Mouse (Mus musculus) MEL (cell line): ENCODE data around the gene Tent4b. TPM values are rescaled to one million over a fixed set of nuclear protein-coding genes. Genes with fewer than 3 reads are reported as not detected.

ENCODE experiments used
- DNase-seq: peaks from one replicate; pipeline ENCODE4 v3.0.0; 2011; ENCODE audit warnings: low read depth, low spot score
- H3K27ac ChIP-seq: 2 replicates; pipeline ENCODE4 v1.5.1; 2012; ENCODE audit warnings: low read depth, mild to moderate bottlenecking, control low read depth, low read length, moderate library complexity; ENCODE audit not compliant: control insufficient read depth
- H3K27me3 ChIP-seq, 2 experiments: fragments of 150-350 bp in 1 of 2; sonication (generic) in 1 of 2; 2 replicates each; pipeline ENCODE4 v1.6.1; 2012; ENCODE audit warnings: low read length in 2 of 2, mild to moderate bottlenecking in 2 of 2, improper control_type of control experiment in 1 of 2, moderate library complexity in 1 of 2; ENCODE audit not compliant: insufficient read depth in 2 of 2, control insufficient read depth in 1 of 2
- H3K36me3 ChIP-seq, 2 experiments: 2 replicates each; pipeline ENCODE4 v1.6.1; 2012 to 2014; ENCODE audit warnings: low read length in 2 of 2, improper control_type of control experiment in 1 of 2, inconsistent platforms in 1 of 2, mild to moderate bottlenecking in 1 of 2; ENCODE audit not compliant: insufficient read depth in 2 of 2, control insufficient read depth in 1 of 2
- H3K4me1 ChIP-seq, 2 experiments: fragments of 150-350 bp in 1 of 2; sonication (generic) in 1 of 2; 2 replicates each; pipeline ENCODE4 v1.6.1; 2012; ENCODE audit warnings: low read length in 2 of 2, improper control_type of control experiment in 1 of 2, mild to moderate bottlenecking in 1 of 2; ENCODE audit not compliant: insufficient read depth in 2 of 2, control insufficient read depth in 1 of 2
- H3K4me3 ChIP-seq, 2 experiments: fragments of 150-350 bp in 1 of 2; sonication (generic) in 1 of 2; 2 replicates each; pipeline ENCODE4 v1.5.1; 2012; ENCODE audit warnings: low read depth in 2 of 2, low read length in 2 of 2, mild to moderate bottlenecking in 2 of 2, moderate library complexity in 2 of 2, control low read depth in 1 of 2, improper control_type of control experiment in 1 of 2; ENCODE audit not compliant: control insufficient read depth in 1 of 2, insufficient read depth in 1 of 2
- H3K79me2 ChIP-seq: 2 replicates; pipeline ENCODE4 v1.6.1; 2012; ENCODE audit warnings: mild to moderate bottlenecking, low read length, moderate library complexity; ENCODE audit not compliant: control insufficient read depth, poor library complexity, insufficient read depth
- H3K9ac ChIP-seq: 2 replicates; pipeline ENCODE4 v1.6.1; 2012; ENCODE audit warnings: low read depth, mild to moderate bottlenecking, control low read depth, low read length, moderate library complexity; ENCODE audit not compliant: control insufficient read depth, poor library complexity, severe bottlenecking
- H3K9me3 ChIP-seq: fragments of 150-350 bp; sonication (generic); replicated peaks from 2 replicates; pipeline ENCODE4 v1.6.1; 2012; ENCODE audit warnings: mild to moderate bottlenecking, low read length, improper control_type of control experiment, moderate library complexity; ENCODE audit not compliant: insufficient read depth
- BHLHE40 ChIP-seq: IDR thresholded peaks from 2 replicates; pipeline ENCODE4 v1.6.1; 2012; ENCODE audit warnings: low read depth, mild to moderate bottlenecking, inconsistent platforms, low read length, improper control_type of control experiment, borderline replicate concordance
- CHD1 ChIP-seq: IDR thresholded peaks from 2 replicates; pipeline ENCODE4 v1.6.1; 2012; ENCODE audit warnings: low read depth, mild to moderate bottlenecking, inconsistent platforms, low read length, improper control_type of control experiment
- CHD2 ChIP-seq: IDR thresholded peaks from 2 replicates; pipeline ENCODE4 v1.6.1; 2011; ENCODE audit warnings: low read length, improper control_type of control experiment
- CTCF ChIP-seq, 3 experiments: IDR thresholded peaks in 2 of 3; conservative IDR thresholded peaks in 1 of 3; 2 replicates each; pipeline ENCODE4 v1.5.1; 2011 to 2012; ENCODE audit warnings: low read length in 3 of 3, low read depth in 2 of 3, mild to moderate bottlenecking in 2 of 3, improper control_type of control experiment in 1 of 3, inconsistent platforms in 1 of 3, mixed read lengths in 1 of 3, moderate library complexity in 1 of 3; ENCODE audit not compliant: control insufficient read depth in 1 of 3, insufficient read depth in 1 of 3, poor library complexity in 1 of 3, severe bottlenecking in 1 of 3
- ELF1 ChIP-seq: IDR thresholded peaks from 2 replicates; pipeline ENCODE4 v1.6.1; 2014; ENCODE audit warnings: low read depth, mild to moderate bottlenecking, inconsistent platforms, low read length, improper control_type of control experiment, moderate library complexity
- EP300 ChIP-seq, 2 experiments: IDR thresholded peaks; 2 replicates each; pipeline ENCODE4 v1.6.1; 2011; ENCODE audit warnings: improper control_type of control experiment in 2 of 2, low read length in 2 of 2, low read depth in 1 of 2, mild to moderate bottlenecking in 1 of 2
- ETS1 ChIP-seq: IDR thresholded peaks from 2 replicates; pipeline ENCODE4 v1.6.1; 2012; ENCODE audit warnings: low read depth, mild to moderate bottlenecking, inconsistent platforms, low read length, improper control_type of control experiment, moderate library complexity
- GABPA ChIP-seq: IDR thresholded peaks from 2 replicates; pipeline ENCODE4 v1.6.1; 2012; ENCODE audit warnings: low read depth, mild to moderate bottlenecking, inconsistent platforms, low read length, improper control_type of control experiment, moderate library complexity
- JUND ChIP-seq: IDR thresholded peaks from 2 replicates; pipeline ENCODE4 v1.6.1; 2011; ENCODE audit warnings: low read depth, mild to moderate bottlenecking, improper control_type of control experiment, low read length
- KAT2A ChIP-seq: conservative IDR thresholded peaks from 2 replicates; pipeline ENCODE4 v1.6.1; 2012; ENCODE audit warnings: low read depth, low read length, improper control_type of control experiment, inconsistent platforms
- MAFK ChIP-seq: IDR thresholded peaks from 2 replicates; pipeline ENCODE4 v1.6.1; 2011; ENCODE audit warnings: low read depth, mild to moderate bottlenecking, low read length, improper control_type of control experiment, borderline replicate concordance
- MAX ChIP-seq: IDR thresholded peaks from 2 replicates; pipeline ENCODE4 v1.6.1; 2011; ENCODE audit warnings: low read length, improper control_type of control experiment
- MAZ ChIP-seq: IDR thresholded peaks from 2 replicates; pipeline ENCODE4 v1.6.1; 2012; ENCODE audit warnings: low read depth, mild to moderate bottlenecking, inconsistent platforms, low read length, improper control_type of control experiment
- MEF2A ChIP-seq: IDR thresholded peaks from 2 replicates; pipeline ENCODE4 v1.6.1; 2014; ENCODE audit warnings: low read depth, mild to moderate bottlenecking, inconsistent platforms, low read length, improper control_type of control experiment; ENCODE audit not compliant: poor library complexity, insufficient replicate concordance, severe bottlenecking; ENCODE audit errors: extremely low read depth
- NELFE ChIP-seq: IDR thresholded peaks from 2 replicates; pipeline ENCODE4 v1.6.1; 2011; ENCODE audit warnings: low read depth, low read length, improper control_type of control experiment
- NRF1 ChIP-seq: IDR thresholded peaks from 2 replicates; pipeline ENCODE4 v1.6.1; 2014; ENCODE audit warnings: low read depth, mild to moderate bottlenecking, inconsistent platforms, low read length, improper control_type of control experiment, moderate library complexity; ENCODE audit not compliant: poor library complexity, insufficient read depth, severe bottlenecking
- POLR2A ChIP-seq, 2 experiments: IDR thresholded peaks; 2 replicates each; pipeline ENCODE4 v1.6.1; 2011 to 2012; ENCODE audit warnings: low read length in 2 of 2, mild to moderate bottlenecking in 2 of 2, control low read depth in 1 of 2, improper control_type of control experiment in 1 of 2, low read depth in 1 of 2, moderate library complexity in 1 of 2; ENCODE audit not compliant: control insufficient read depth in 1 of 2, insufficient read depth in 1 of 2, poor library complexity in 1 of 2
- POLR2AphosphoS2 ChIP-seq: IDR thresholded peaks from 2 replicates; pipeline ENCODE4 v1.6.1; 2011; ENCODE audit warnings: low read length, improper control_type of control experiment
- POLR2AphosphoS5 ChIP-seq: IDR thresholded peaks from 2 replicates; pipeline ENCODE4 v1.6.1; 2012; ENCODE audit warnings: low read depth, borderline replicate concordance, mild to moderate bottlenecking, inconsistent platforms, low read length, moderate library complexity, mixed read lengths
- SIN3A ChIP-seq: IDR thresholded peaks from 2 replicates; pipeline ENCODE4 v1.6.1; 2012; ENCODE audit warnings: low read length, improper control_type of control experiment, inconsistent platforms
- SMC3 ChIP-seq: IDR thresholded peaks from 2 replicates; pipeline ENCODE4 v1.6.1; 2011; ENCODE audit warnings: low read depth, low read length, improper control_type of control experiment
- TAL1 ChIP-seq: IDR thresholded peaks from 2 replicates; pipeline ENCODE4 v1.6.1; 2012; ENCODE audit warnings: mild to moderate bottlenecking, inconsistent platforms, low read length, moderate library complexity, mixed read lengths
- TBP ChIP-seq: IDR thresholded peaks from 2 replicates; pipeline ENCODE4 v1.8.0; 2011; ENCODE audit warnings: low read depth, low read length, improper control_type of control experiment
- TCF12 ChIP-seq: IDR thresholded peaks from 2 replicates; pipeline ENCODE4 v1.6.1; 2014; ENCODE audit warnings: low read depth, mild to moderate bottlenecking, inconsistent platforms, low read length, improper control_type of control experiment, moderate library complexity
- UBTF ChIP-seq: IDR thresholded peaks from 2 replicates; pipeline ENCODE4 v1.6.1; 2012; ENCODE audit warnings: low read depth, mild to moderate bottlenecking, inconsistent platforms, low read length, improper control_type of control experiment, moderate library complexity, borderline replicate concordance; ENCODE audit not compliant: insufficient read depth
- USF1 ChIP-seq: IDR thresholded peaks from 2 replicates; pipeline ENCODE4 v1.6.1; 2014; ENCODE audit warnings: low read depth, mild to moderate bottlenecking, inconsistent platforms, low read length, improper control_type of control experiment, moderate library complexity
- USF2 ChIP-seq, 2 experiments: IDR thresholded peaks; 2 replicates each; pipeline ENCODE4 v1.6.1; 2011 to 2012; ENCODE audit warnings: improper control_type of control experiment in 2 of 2, low read length in 2 of 2, borderline replicate concordance in 1 of 2, inconsistent platforms in 1 of 2, low read depth in 1 of 2, mild to moderate bottlenecking in 1 of 2; ENCODE audit not compliant: insufficient read depth in 1 of 2
- ZC3H11A ChIP-seq: IDR thresholded peaks from 2 replicates; pipeline ENCODE4 v1.6.1; 2012; ENCODE audit warnings: low read depth, mild to moderate bottlenecking, inconsistent platforms, low read length, improper control_type of control experiment
- ZKSCAN1 ChIP-seq: IDR thresholded peaks from 2 replicates; pipeline ENCODE4 v1.6.1; 2012; ENCODE audit warnings: low read depth, mild to moderate bottlenecking, inconsistent platforms, low read length, improper control_type of control experiment, moderate library complexity
- ZMIZ1 ChIP-seq: IDR thresholded peaks from 2 replicates; pipeline ENCODE4 v1.6.1; 2012; ENCODE audit warnings: low read depth, mild to moderate bottlenecking, inconsistent platforms, low read length, improper control_type of control experiment, moderate library complexity
- ZNF384 ChIP-seq: IDR thresholded peaks from 2 replicates; pipeline ENCODE4 v1.6.1; 2012; ENCODE audit warnings: low read depth, mild to moderate bottlenecking, inconsistent platforms, low read length, improper control_type of control experiment
- polyA plus RNA-seq, 2 experiments: library from polyadenylated mRNA; stranded (reverse) in 1 of 2; unstranded in 1 of 2; fragments of >175 nt in 1 of 2; fragments of >200 nt in 1 of 2; gene quantifications; 2 replicates each; pipeline versions ENCODE4 v1.2.1 to v1.2.4; 2012; ENCODE audit warnings: low replicate concordance in 2 of 2, low read depth in 1 of 2; ENCODE audit not compliant: insufficient read length in 2 of 2, insufficient read depth in 1 of 2, missing spikeins in 1 of 2
- total RNA-seq: library from RNA; depleted of rRNA; stranded (reverse); fragments of 300-350 nt; gene quantifications from 2 replicates; pipeline ENCODE4 v1.2.3, GENCODE M21; 2012

The Tent4b gene
- total and polyA plus RNA-seq, 3 experiments: 25.9 to 45.3 TPM; not detected in 1

GRCm38 (mm10) chr8:88273051-88273430 is 74.0 kb downstream of the Tent4b start:
- Histone ChIP-seq H3K9me3 (no peaks in the 10 kb centered on the region), H3K4me3 (peak overlapping the region; percentile 67 to 86), H3K79me2 (peaks cover 35% of the 10 kb centered on the region), H3K27me3 (no peaks in the 10 kb centered on the region), H3K36me3 (peaks cover 0 to 22% of the 10 kb centered on the region in 2 experiments; a peak in 2 of 4 replicates)
- peak; percentile 54 for DNase-seq
- TF ChIP-seq MAZ (no peak), SIN3A (no peak), ZC3H11A (no peak), ETS1 (no peak), JUND (no peak), NELFE (no peak)
- TF ChIP-seq, all 39 proteins: peak for 0
- Histone ChIP-seq H3K4me1 (peaks cover 6 to 36% of the 10 kb centered on the region in 2 experiments), H3K9ac (peak overlapping the region; percentile 81), H3K27ac (peak overlapping the region; percentile 21; the same call in 1 of the 2 replicates)

GRCm38 (mm10) chr8:88274090-88274489 is 75.1 kb downstream of the Tent4b start:
- H3K9ac ChIP-seq: peak overlapping the region; percentile 81
- no peak for TF ChIP-seq CHD1
- TF ChIP-seq MAZ: no peak
- TF ChIP-seq ZKSCAN1: no peak
- no peak for TF ChIP-seq ETS1
- no peak for TF ChIP-seq NRF1
- TF ChIP-seq GABPA: no peak
- no peak for TF ChIP-seq EP300 (IDR thresholded peaks at IDR 0.05; ENCODE audit: low read depth in 1 of 2, low read length in 2 of 2)
- no peak for TF ChIP-seq MEF2A
- TF ChIP-seq SIN3A: peak; percentile 47; the same call in 1 of the 2 replicates
- TF ChIP-seq USF2 (IDR thresholded peaks at IDR 0.05; ENCODE audit: borderline replicate concordance in 1 of 2, insufficient read depth in 1 of 2, low read depth in 1 of 2, low read length in 2 of 2): no peak
- peak; percentile 44 to 46; a peak in 2 of 4 replicates for TF ChIP-seq POLR2A (IDR thresholded peaks at IDR 0.05; ENCODE audit: control insufficient read depth in 1 of 2, insufficient read depth in 1 of 2, low read depth in 1 of 2, low read length in 2 of 2, poor library complexity in 1 of 2)
- TF ChIP-seq CHD2: no peak
- TF ChIP-seq TAL1: no peak
- no peak for TF ChIP-seq MAX
- no peak for TF ChIP-seq ZMIZ1
- TF ChIP-seq TCF12: no peak
- no peak for TF ChIP-seq USF1
- no peak for TF ChIP-seq UBTF
- no peak for TF ChIP-seq NELFE
- TF ChIP-seq SMC3: no peak
- TF ChIP-seq BHLHE40: no peak
- peak; percentile 57; the same call in 1 of the 2 replicates for TF ChIP-seq TBP
- TF ChIP-seq ELF1: no peak
- TF ChIP-seq CTCF (IDR thresholded peaks at IDR 0.05 in 2 of 3, conservative IDR thresholded peaks at IDR 0.05 in 1 of 3; ENCODE audit: control insufficient read depth in 1 of 3, insufficient read depth in 1 of 3, low read depth in 2 of 3, low read length in 3 of 3, poor library complexity in 1 of 3, severe bottlenecking in 1 of 3): no peak
- TF ChIP-seq POLR2AphosphoS5: no peak
- no peak for TF ChIP-seq KAT2A
- no peak for TF ChIP-seq ZNF384
- TF ChIP-seq ZC3H11A: no peak
- TF ChIP-seq MAFK: no peak
- TF ChIP-seq JUND: no peak
- no peak for TF ChIP-seq POLR2AphosphoS2

More at GRCm38 (mm10) chr8:88274090-88274489, 75.1 kb downstream of the Tent4b start:
- peaks cover 39% of the 10 kb centered on the region for H3K79me2 ChIP-seq
- no peaks in the 10 kb centered on the region for H3K9me3 ChIP-seq
- H3K27ac ChIP-seq: peak overlapping the region; percentile 30
- peaks cover 8 to 46% of the 10 kb centered on the region in 2 experiments for H3K4me1 ChIP-seq
- peaks cover 0 to 32% of the 10 kb centered on the region in 2 experiments; a peak in 2 of 4 replicates for H3K36me3 ChIP-seq
- H3K27me3 ChIP-seq: no peaks in the 10 kb centered on the region
- peak; percentile 82 for DNase-seq
- H3K4me3 ChIP-seq: peak overlapping the region; percentile 29 to 67; a peak in 2 of 4 replicates
